Mouse (Mus musculus) naive thymus-derived CD4-positive, alpha-beta T cell, adult 2 months (primary cell): ENCODE measurements at regions not wholly inside any gene's neighbourhood (a gene's known extent, or its start where the extent isn't known, plus 50 kb on each side); places are given as distances from the start of the nearest gene placed in this dataset.

ENCODE experiments used
- DNase-seq: peaks from one replicate; pipeline ENCODE4 v3.0.0-alpha.2; 2011; ENCODE audit warnings: low read depth

DNA sequence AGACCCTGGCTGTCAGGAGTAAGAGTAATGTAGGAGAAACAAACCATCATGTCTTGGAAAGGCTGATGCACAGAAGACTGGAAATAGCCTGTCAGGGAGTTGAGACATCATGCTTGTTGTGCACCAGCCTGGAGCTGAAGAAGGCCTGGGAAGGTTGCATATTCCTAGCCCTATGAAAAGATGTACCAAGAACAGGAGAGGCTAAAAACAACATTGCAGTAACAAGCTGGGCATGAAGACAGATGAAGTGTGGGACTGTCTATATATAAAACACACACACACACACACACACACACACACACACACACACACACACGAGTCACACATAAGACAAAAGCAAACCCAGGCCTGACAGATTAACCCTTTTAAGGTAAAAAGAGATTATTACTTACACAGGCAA, 185.1 kb upstream of the Tmem72 start:
- DNase-seq, result no peak

DNA sequence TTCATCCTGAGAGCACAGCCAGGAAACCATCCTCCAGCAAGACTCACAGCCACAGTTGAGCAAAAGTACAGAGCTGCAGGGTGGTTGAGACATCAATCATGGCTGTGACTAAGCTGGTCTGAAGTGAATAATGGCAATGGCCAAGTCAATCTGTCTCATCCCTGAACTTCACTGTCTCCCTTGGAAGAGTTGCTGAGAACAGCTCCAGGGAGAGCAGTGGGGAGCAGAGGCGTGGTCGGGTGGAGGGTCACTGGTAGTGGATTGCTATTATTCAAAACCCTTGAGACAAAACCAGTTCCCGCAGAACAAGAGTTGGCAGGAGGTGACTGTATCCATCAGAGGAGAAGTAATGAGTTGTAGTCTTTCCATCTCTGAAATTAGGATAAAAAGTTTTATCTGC, 185.7 kb upstream of the Tmem72 start:
- no peak for DNase-seq

DNA sequence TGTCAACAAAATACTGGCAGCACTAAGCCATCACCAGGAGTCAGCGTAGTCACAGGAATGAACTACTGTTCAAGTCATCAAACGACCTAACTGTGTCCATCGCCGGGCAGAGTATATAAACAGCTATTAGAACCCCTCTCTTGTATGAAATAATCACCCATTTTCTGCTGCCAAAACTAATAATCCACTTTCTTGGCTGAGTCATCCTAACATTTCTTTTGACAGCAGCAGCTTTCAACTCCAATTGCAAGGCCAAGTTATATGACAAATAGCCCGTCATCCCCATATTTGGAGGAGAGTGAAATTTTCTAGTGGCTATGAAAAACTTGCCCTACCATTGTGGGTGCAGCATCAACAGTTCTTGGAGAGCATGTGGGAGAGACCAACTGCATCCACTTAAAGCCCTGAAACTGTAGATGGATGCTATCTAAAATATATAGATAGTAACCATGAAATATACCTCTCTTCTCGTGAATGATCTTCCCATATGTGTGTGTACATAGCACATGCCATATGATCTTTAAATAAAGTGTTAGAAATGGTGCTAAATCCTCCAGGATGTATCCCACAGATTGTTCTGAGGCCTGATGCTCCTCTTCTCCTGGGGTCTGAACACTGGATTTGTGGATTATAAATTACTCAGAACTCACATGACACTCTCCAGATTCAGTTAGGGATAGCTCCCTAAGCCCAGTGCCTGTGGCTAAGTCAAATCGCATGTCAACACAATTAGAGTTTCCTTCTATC, 189.9 kb upstream of the Tmem72 start:
- DNase-seq, result no peak

DNA sequence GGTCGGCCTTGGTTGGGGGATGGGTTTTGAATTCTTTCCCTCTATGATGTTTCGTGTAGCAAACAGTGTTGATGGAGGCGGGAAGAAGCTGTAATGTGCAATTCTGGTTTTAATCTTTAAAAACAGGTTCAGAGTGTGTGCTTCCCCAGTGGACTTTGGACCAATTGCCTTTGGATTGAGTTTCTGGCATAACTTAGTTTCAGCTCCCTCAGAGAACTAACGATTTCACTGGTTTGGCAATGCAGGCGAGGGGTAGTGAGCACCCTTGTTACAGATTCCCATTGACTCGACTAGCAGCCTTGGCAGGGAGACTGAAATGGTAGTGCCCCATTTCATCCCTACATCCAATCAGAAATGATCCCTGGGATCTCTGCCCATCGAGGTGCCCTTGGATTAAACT, 193.9 kb upstream of the Tmem72 start:
- no peak for DNase-seq

DNA sequence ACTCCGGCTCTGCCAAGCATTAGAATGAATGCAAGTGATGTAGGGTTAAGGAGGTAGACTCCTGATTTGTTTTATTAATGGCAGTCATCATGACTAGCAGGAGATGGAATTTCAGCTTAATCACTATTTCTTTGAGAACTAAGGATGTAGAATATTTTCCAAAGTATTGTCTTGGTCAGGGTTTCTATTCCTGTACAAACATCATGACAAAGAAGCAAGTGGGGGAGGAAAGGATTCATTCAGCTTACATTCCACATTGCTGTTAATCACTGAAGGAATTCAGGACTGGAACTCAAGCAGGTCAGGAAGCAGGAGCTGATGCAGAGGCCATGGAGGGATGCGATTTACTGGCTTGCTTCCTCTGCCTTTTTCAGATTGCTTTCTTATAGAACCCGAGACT, 195.4 kb upstream of the Tmem72 start:
- DNase-seq, result no peak

DNA sequence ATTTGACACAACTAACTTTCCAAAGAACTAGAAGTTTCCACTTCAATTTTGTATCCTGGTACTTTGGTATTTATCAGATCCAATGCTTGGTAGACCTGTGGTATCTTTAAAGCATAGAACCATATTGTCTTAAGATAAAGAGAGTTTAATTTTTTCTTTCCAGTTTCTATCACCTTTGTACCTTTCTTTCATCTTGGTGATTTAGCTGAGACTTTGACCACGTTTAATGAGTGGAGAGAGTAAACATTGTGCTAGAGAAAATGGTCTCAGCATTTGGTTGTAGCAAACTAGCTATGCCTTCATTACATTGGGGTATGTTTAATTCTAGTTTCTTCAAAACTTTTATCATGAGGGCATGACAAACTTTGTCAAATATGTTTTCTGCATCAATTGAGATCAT, 197.4 kb upstream of the Tmem72 start:
- no peak for DNase-seq

DNA sequence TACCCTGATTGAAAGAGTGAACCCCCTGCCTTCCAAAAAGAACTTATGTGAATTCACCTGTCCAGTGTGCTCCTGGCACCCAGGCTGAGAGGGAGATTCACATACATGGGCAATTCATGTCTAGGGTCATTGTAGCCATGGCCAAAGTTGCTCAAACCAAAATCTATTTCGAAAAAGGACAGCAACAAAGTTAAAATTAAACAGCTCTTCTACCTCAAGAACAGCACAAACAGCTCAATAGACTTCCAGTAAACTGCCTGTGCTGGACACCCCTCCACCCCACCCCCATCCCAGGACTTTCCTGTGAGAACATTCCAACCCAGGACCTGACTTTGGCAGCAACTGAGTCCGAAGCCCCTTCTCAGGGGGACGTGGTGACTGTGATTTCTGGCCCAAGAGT, 218.3 kb upstream of the Tmem72 start:
- no peak for DNase-seq

DNA sequence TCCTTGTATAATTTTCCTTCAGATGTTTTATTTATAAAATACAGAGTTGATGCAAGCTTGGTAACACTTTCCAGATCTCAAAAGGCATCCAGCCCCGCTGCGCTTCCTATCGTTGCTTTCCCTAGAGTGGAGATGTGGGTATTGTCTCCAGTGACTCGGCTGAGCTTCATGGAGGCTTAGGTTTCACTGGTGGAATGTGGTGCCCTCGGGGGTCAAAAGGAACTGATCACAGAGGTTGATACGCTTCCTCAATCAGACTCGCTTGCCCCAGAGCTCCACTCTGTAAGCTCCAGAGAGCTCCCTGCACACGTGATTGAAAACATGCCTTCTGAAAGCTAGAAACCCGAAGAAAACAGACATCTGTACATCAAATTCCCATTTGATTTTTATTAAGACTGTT, 224.9 kb upstream of the Tmem72 start:
- DNase-seq, result no peak

DNA sequence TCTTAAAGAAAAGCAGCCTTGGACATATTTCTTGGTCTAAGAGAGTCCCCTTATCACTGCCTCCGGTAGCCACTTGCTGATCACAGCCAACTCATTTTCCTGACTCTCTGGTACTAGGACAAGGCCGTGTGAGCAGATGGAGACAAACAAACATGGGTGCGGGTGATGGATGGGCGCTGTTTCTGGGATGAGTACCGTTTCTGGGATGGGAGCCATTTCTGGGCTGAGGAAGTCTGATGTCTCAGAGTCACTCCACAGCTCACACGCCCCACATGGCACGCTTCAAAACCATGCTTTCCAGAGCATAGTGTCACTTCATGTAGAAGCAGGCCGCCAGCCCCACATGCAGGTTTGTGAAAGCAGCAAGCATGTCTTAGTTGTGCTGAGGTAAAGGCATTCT, 225.6 kb upstream of the Cxcl12 start:
- DNase-seq, result no peak

DNA sequence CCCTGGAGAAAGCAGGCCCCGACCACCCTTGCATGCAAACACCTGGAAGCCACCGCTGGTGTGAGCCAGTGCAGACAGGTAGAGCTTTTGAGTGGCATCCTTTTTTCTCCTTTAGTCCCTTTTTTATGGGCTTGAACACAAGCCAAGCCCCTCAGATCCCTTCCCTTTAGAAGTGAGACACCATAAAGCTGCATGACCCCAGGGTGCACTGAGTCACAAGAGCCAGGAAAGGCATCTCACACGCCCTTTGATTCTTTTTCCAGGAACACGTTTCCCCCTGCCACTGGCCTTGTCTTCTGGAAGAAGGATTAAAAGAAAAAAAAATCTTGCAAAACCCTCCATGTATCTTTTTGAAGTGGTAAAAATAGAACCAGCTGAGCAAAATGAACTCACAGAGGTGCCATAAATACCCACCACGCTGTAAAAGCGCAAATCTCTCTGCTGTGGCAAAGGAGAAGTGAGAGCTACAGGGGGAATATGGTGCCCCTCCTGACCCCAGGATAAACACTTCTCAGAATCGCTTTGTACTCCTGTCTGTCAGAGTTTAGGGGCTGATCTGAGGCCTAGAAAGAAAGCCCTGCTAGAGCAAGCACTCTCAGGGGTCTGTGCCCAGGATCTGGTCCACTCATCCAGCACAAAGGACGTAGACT, 222.1 kb upstream of the Cxcl12 start:
- DNase-seq, result no peak

DNA sequence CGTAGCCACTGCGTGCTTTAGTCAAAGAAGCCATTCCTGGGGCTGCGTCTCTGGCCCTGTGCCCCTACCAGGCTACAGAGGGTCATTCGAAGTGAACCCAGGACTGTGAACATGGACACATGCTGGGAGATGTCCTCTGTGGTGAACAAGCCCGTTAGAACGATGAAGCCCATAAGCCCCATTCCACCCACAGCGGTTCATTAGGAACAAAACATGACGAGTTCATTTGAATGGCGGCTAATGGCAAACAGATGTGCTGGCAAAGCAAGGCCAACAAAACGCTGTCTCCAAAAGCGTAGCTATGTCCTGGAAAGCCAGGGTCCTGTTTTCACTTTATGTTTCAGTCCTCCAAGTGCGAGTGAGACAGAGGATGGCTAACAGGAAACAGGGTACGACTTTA, 208.7 kb upstream of the Cxcl12 start:
- DNase-seq, result no peak

DNA sequence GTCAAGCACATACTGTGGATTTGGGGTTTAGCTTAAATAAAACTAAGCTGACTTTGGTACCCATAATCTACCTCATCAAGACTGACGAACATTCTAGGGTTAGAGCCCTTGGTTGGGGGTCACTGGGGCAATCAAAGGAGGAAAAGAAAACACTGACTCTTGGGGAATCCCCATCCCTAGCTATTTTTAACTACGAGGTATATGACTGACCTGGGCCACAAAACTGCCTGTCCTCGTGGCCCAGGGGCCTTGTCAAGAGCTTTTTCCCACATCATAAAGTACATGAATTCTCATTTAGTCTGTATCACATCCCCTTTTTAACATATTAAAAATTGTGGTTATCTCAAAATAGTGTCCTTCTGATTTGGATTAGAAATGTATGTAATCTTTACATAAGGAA, 207.7 kb upstream of the Cxcl12 start:
- DNase-seq, result no peak

DNA sequence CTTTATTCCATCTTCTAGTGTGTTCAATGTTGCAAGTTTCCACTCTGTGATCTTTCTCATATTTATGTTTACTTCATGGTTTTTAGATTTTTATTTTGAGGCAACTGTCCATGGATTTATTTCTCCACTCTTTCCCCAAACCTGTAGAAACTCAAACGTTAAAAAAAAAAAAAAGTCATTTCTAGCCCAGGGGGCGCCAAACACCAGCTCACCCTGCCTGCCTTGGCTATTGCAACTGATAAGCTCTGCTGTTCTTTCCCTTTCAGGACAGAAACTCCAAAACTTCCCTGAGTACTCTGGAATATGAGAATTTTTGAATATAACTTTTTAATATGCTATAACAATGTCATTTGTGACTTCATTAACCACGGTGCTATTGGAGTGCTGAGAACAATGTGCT, 201.9 kb upstream of the Cxcl12 start:
- DNase-seq, result no peak

DNA sequence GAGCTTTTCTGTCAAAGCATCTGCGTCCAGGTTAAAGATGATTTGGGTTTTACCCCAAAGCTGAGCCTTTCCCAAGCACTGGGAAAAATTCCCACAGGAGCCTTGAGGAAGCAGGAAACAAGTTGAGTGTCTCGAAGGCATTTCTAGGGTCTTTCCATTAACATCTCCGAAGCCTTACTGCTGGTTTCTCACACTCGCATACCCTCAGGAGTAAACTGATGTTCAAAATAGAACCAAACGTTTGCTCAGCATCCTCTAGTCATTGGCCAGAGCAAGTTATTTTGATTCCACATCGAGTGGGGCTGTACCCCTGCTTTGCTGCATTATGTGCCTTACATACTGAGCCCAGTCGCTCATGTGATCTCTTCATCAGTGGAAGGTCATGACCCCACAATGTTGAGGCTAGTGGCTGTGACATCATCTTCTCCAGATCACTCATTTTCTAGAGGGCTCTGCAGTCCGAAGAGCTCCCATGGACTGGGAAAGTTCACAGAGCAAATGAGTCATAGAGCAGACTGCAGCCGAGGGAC, 198.9 kb upstream of the Cxcl12 start:
- DNase-seq, result no peak

DNA sequence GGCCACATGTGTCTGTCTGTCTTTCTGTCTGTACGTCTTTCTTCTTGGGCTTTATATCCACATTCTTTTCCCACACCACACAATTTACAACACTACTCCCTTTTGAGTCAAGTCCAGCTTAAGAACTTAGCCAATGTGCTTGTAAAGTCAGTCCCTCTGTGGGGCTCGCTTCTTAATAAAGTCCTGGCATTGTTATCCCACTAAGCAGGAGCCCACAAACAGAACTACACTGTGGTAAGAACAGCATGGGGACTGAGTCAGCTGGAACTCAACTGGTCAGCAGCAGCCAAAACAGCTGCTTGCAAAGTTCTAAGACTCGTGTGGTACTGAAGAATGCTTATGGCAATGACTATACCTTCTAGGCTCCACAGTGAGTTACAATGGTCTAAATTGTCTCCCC, 193.5 kb upstream of the Cxcl12 start:
- DNase-seq, result no peak

DNA sequence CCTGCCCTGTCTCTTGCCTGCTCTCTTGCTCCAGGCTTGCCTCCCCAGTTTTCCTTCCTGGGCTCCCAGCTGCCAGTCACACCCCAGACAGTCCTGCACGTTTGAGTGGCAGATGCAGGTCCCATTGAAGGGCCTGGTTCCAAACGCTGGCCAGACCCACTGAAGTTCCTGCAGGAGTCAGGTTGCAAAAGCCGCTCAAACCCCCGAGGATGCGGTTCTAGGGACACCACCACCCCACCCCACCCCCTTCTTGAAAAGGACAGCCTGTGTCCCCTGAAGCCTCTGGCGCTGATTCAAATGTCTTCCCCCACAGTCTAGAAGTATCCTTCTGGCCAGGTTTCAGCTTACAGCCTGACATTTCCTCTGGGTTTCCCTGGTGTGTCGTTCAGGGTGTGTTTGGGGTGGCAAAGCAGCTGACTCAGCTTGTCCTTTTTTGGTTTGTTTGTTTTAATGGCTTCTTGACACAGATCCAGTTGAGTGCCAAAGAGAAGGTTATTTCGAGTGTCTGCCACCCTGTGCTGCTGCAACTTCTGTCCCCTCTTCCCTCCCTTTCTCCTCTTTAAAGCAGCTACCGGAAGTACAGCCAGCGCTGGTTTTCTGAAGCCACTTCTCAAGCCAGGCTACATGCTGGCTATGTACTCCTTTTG, 187.9 kb upstream of the Cxcl12 start:
- no peak for DNase-seq

DNA sequence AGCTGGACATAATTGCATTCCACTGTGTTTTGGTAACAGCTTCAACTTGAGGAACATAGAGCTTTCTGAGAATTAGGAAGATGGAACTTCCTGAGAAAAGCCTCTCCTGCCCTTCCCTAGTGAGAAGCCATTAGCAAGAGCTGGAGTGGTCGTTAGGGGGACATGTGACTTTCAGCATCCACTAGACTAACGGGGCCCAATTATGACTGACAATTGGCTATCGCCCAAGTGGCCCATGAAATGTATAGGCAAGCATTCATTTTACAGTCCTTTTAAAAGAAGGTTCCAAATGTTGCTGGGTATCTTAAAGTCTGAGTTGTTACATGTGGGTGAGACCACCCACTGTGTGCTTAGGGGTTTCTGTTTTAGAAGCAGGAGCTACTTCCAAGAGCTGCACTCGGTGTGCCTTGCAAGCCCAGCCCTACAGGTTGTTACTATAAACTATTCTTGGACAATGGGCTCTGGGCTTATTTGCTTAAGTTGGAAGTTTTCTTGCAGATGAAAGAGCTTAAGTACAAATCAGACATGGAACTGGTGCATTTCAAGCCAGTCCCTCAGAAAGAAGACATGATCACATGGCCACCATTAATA, 183.1 kb upstream of the Cxcl12 start:
- DNase-seq, result no peak

DNA sequence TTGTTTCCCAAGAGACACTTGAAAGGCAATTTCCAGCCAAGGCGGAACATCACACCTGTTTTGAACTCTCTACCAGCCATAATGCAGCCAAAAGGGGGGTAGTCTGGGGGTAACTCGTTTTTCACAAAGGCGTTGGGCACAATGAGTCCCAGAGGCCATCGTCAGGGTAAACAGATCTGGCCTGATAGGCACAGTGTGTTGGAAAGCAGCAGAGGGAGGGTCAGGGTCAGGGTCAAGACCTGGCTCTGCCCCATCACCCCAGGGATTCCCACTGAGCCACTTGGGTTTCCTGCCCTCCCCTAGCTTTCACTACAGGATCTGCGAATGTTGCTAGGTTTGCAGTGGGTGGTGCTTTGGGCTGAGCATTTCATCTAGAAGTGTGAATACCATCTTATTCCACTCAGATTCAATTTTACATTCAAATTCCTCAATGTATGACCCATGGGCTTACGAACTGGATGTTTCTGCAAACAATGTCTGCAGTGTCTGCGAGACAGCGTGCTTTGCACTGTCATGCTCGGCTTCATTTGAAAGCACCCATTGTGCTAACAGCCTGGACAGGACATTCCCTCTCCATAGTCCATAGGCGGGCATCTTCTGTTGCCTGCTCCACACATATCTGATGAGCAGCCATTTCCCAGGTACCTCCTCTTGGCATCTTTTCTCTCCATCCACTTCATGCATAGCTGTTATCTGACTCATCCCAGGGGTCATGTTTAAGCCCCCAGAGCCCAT, 181.9 kb upstream of the Cxcl12 start:
- no peak for DNase-seq

DNA sequence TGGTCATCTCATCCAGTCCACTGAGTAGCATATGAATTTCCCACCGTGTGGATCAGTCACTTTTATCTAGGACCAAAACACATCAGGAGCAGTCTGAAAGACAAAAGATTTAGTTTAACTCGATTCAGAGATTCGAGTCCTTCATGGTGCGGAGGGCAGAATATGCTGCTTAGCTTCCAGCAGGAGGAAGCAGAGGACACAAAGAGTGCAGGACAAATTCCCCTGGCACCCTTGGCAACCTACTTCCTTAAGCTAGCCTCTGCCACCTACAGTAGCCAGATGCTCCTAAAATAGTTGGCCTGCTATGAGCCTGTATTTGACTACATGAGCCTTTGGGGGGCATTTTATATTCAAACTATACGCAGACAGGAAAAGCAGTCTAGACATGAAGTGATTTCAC, 181.1 kb upstream of the Cxcl12 start:
- no peak for DNase-seq

DNA sequence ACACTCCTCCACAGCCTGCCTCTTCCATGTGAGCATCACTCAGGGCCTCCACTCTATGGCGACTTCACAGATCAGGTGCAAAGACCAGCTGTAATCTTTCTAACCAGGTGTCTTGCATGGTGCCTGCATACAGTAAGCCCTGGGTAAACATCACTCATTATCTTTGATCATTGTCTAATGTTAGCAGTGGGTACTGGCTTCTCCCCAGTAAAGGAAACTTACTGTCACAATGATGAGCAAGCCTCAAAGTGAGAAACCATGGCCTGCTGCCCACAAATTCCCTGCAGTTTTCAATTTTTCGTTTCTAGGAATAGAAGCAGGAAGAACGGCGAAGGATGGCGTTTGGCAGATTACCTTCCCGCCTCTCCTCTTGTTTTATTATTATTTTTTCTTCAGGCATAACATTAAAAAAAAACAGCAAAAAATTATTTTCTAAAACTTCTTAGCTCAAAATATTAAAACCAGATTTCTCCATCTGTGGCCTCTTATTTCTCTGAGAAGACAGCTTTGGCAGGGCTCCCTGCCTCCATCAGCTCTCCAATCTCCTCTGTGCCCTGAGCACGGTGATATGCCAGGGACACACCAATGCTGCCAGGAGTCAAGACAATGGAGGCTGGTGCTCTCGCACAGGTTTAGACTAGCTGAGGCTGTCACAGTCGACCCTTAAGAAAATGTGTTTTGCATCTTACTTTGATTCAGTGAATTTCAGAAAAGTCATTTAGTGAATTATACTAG, 169.2 kb upstream of the Cxcl12 start:
- DNase-seq, result no peak

DNA sequence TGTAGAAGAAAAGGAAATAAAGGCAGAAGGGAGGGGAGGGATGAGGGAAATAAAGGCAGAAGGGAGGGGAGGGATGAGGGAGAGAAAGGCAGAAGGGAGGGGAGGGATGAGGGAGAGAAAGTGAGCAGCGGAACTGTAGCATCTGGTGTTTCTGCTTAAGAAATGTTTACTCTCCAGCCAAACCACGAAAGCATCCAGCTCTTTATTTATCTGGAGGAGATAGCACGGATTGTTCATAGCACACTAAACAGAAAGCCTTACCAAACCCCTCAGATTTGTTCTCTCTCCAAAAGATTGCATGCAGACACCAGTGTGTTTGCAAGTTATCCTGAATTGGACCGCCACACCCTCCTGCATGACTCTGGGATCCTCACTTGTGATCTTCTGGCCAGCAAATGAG, 168.4 kb upstream of the Cxcl12 start:
- no peak for DNase-seq
